In genomic region chr19:45812673-45813252, GRCm38 (mm10) we compare ENCODE assay signal across 8 mouse cellular contexts. TPM values are rescaled to one million over a fixed set of nuclear protein-coding genes. Genes with fewer than 3 reads are reported as not detected.
DNase-seq lines count a peak whose midpoint lies in the region; ATAC-seq and TF ChIP-seq lines count a peak whose summit lies in the region.

No protein-coding gene starts in this region.

- H3K9me3 ChIP-seq in neural tube, embryonic 11.5 days (ENCODE audit: control insufficient read depth, low read length) = no peaks in the 10 kb centered on the region
- H3K9me3 ChIP-seq in liver, embryonic 13.5 days (replicated peaks) = no peaks in the 10 kb centered on the region
- no peaks in the 10 kb centered on the region for H3K9me3 ChIP-seq in stomach, postnatal 0 days (ENCODE audit: control insufficient read depth, low read length)

- WGBS in cerebellum, adult 2 months = 15% methylated on average over 8 of the region's 8 CpGs
- 13% methylated on average over 8 of the region's 8 CpGs for WGBS in neural tube, embryonic 11.5 days
- 13% methylated on average over 8 of the region's 8 CpGs for WGBS in liver, embryonic 13.5 days (ENCODE audit: insufficient replicate concordance)
- WGBS in stomach, postnatal 0 days = 18% methylated on average over 8 of the region's 8 CpGs

- DNase-seq in cerebellum, adult 2 months = no peak
- no peak for DNase-seq in cerebellum, adult 18-20 months
- DNase-seq in neural tube, embryonic 11.5 days (ENCODE audit: low spot score) = no peak
- DNase-seq in neural tube, embryonic 10.5 days (ENCODE audit: extremely low spot score, low spot score) = no peak
- no peak for DNase-seq in liver, embryonic 13.5 days
- DNase-seq in stomach, postnatal 0 days (ENCODE audit: low spot score) = no peak
- DNase-seq in ovary, postnatal 36 days (ENCODE audit: low spot score) = no peak
- no peak for DNase-seq in cerebellum, postnatal 36 days

- no peak for TF ChIP-seq EP300 in stomach, postnatal 0 days (optimal IDR thresholded peaks at IDR 0.05)

- H3K27me3 ChIP-seq in cerebellum, adult 2 months (ENCODE audit: control insufficient read depth, insufficient read depth, low read length) = no peaks in the 10 kb centered on the region
- peaks cover 7% of the 10 kb centered on the region; the same call in 1 of the 2 replicates for H3K27me3 ChIP-seq in neural tube, embryonic 11.5 days (ENCODE audit: control insufficient read depth, insufficient read depth, low read length)
- peaks cover 55% of the 10 kb centered on the region for H3K27me3 ChIP-seq in liver, embryonic 13.5 days
- no peaks in the 10 kb centered on the region for H3K27me3 ChIP-seq in stomach, postnatal 0 days (ENCODE audit: control insufficient read depth, insufficient read depth, low read length)

- TF ChIP-seq POLR2A in cerebellum, adult 2 months (IDR thresholded peaks at IDR 0.05; ENCODE audit: borderline replicate concordance, insufficient read depth, low read length) = no peak

- TF ChIP-seq CTCF in cerebellum, adult 2 months (IDR thresholded peaks at IDR 0.05; ENCODE audit: borderline replicate concordance, insufficient read depth, low read depth, low read length) = no peak
- TF ChIP-seq CTCF in stomach, postnatal 0 days (IDR thresholded peaks at IDR 0.05; ENCODE audit: low read depth) = no peak

- H3K4me2 ChIP-seq in neural tube, embryonic 11.5 days (ENCODE audit: low read depth) = peak overlapping the region; percentile 48
- peak overlapping the region; percentile 67 for H3K4me2 ChIP-seq in liver, embryonic 13.5 days
- peak overlapping the region; percentile 53 for H3K4me2 ChIP-seq in stomach, postnatal 0 days (replicated peaks; ENCODE audit: low read depth)

- peak overlapping the region; percentile 46 for H3K4me3 ChIP-seq in cerebellum, adult 2 months (replicated peaks; ENCODE audit: insufficient read depth, low read depth, low read length)
- peak overlapping the region; percentile 27; the same call in 1 of the 2 replicates for H3K4me3 ChIP-seq in neural tube, embryonic 11.5 days (ENCODE audit: low read depth, low read length)
- H3K4me3 ChIP-seq in liver, embryonic 13.5 days (replicated peaks) = peak overlapping the region; percentile 44
- no peak overlapping the region for H3K4me3 ChIP-seq in stomach, postnatal 0 days (ENCODE audit: low read depth, low read length)

- ATAC-seq in neural tube, embryonic 11.5 days (ENCODE audit: insufficient read depth, low FRiP score, low TSS enrichment) = peak; percentile 39; the same call in 1 of the 2 replicates
- no peak for ATAC-seq in liver, embryonic 13.5 days (ENCODE audit: low read depth)
- ATAC-seq in stomach, postnatal 0 days (ENCODE audit: low FRiP score, low TSS enrichment) = no peak

- no peak overlapping the region for H3K27ac ChIP-seq in cerebellum, adult 2 months (ENCODE audit: insufficient read depth, low read length)
- H3K27ac ChIP-seq in neural tube, embryonic 11.5 days (ENCODE audit: low read depth, low read length) = no peak overlapping the region
- no peak overlapping the region for H3K27ac ChIP-seq in liver, embryonic 13.5 days
- H3K27ac ChIP-seq in stomach, postnatal 0 days (replicated peaks) = no peak overlapping the region

- peaks cover 9% of the 10 kb centered on the region for H3K4me1 ChIP-seq in cerebellum, adult 2 months (ENCODE audit: control insufficient read depth, insufficient read depth, low read length)
- H3K4me1 ChIP-seq in neural tube, embryonic 11.5 days (ENCODE audit: control insufficient read depth, insufficient read depth, low read length) = peaks cover 14% of the 10 kb centered on the region
- peaks cover 32% of the 10 kb centered on the region for H3K4me1 ChIP-seq in liver, embryonic 13.5 days (replicated peaks)
- H3K4me1 ChIP-seq in stomach, postnatal 0 days (replicated peaks; ENCODE audit: control insufficient read depth, insufficient read depth) = peaks cover 7% of the 10 kb centered on the region; the same call in 1 of the 2 replicates

- H3K9ac ChIP-seq in neural tube, embryonic 11.5 days (ENCODE audit: low read length) = no peak overlapping the region; the same call in 1 of the 2 replicates
- no peak overlapping the region for H3K9ac ChIP-seq in liver, embryonic 13.5 days
- H3K9ac ChIP-seq in stomach, postnatal 0 days (ENCODE audit: low read length) = no peak overlapping the region

- no peaks in the 10 kb centered on the region for H3K36me3 ChIP-seq in neural tube, embryonic 11.5 days (ENCODE audit: control insufficient read depth, insufficient read depth, low read length)
- no peaks in the 10 kb centered on the region for H3K36me3 ChIP-seq in liver, embryonic 13.5 days
- no peaks in the 10 kb centered on the region for H3K36me3 ChIP-seq in stomach, postnatal 0 days (ENCODE audit: control insufficient read depth, insufficient read depth, low read length)

RNA-seq across cellular contexts. Expression of gene Kcnip2, which starts 3.1 kb away (rescaled TPM):
- polyA plus RNA-seq in cerebellum, adult 2 months (2012; rRNA removed) = 9.5 and 10.8 TPM in 2 replicates
- polyA plus RNA-seq in neural tube, embryonic 11.5 days (2014; fragmentation: Nextera tagmentation; extraction: Ambion mirVana) = 2.3 and 4.4 TPM in 2 replicates
- 1.3 and 1.6 TPM in 2 replicates for polyA plus RNA-seq in liver, embryonic 13.5 days (2015; fragmentation: Nextera tagmentation; extraction: Ambion mirVana)
- 2.1 and 2.2 TPM in 2 replicates for polyA plus RNA-seq in stomach, postnatal 0 days (2015; fragmentation: Nextera tagmentation; extraction: Ambion mirVana)

RNA-seq across cellular contexts. Expression of gene Mgea5, which starts 29.1 kb away (rescaled TPM):
- polyA plus RNA-seq in cerebellum, adult 2 months (2012; rRNA removed) = 109 and 116 TPM in 2 replicates
- 65.8 and 69.7 TPM in 2 replicates for polyA plus RNA-seq in neural tube, embryonic 11.5 days (2014; fragmentation: Nextera tagmentation; extraction: Ambion mirVana)
- polyA plus RNA-seq in liver, embryonic 13.5 days (2015; fragmentation: Nextera tagmentation; extraction: Ambion mirVana) = 17.7 and 19.1 TPM in 2 replicates
- polyA plus RNA-seq in stomach, postnatal 0 days (2015; fragmentation: Nextera tagmentation; extraction: Ambion mirVana) = 16.5 and 19.0 TPM in 2 replicates
